Mouse (Mus musculus): ENCODE results near the gene H2-M10.2.

The H2-M10.2 gene

GRCm38 (mm10) chr17:36286390-36286789, at the start of gene H2-M10.2:
Gene H2-M10.2, minus strand, starts transcription at chr17:36286490.
- DNase-seq (ENCODE audit: low spot score) = no peak

DNA sequence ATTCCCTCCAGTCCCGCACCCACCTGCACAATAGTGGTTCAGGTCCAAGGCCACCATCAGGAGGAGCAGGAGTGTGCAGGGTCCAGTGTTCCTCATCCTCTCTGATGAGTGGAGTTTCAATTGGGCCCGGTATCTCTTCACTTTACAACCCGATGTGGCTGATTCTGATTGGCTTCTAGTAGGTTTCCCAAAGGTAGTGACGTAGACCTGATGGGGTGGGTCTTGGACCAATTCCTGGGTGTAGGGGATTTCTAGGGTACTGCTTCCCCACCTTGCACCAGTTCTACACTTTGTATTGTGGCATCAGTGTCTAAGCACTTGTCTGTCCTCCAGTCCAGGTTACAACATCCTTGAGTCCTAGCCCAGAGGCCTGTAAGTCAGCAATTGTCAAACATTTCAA, 39.8 kb upstream of the H2-M10.2 start, which contains the start of gene H2-M10.1:
Gene H2-M10.1 (minus strand): TSS at position 101 of the 400 bp plus-strand sequence.
- no peak for DNase-seq (ENCODE audit: low spot score)

GRCm38 (mm10) chr17:36315689-36316253, 29.5 kb upstream of the H2-M10.2 start:
- no peak for DNase-seq (ENCODE audit: low spot score)

DNA sequence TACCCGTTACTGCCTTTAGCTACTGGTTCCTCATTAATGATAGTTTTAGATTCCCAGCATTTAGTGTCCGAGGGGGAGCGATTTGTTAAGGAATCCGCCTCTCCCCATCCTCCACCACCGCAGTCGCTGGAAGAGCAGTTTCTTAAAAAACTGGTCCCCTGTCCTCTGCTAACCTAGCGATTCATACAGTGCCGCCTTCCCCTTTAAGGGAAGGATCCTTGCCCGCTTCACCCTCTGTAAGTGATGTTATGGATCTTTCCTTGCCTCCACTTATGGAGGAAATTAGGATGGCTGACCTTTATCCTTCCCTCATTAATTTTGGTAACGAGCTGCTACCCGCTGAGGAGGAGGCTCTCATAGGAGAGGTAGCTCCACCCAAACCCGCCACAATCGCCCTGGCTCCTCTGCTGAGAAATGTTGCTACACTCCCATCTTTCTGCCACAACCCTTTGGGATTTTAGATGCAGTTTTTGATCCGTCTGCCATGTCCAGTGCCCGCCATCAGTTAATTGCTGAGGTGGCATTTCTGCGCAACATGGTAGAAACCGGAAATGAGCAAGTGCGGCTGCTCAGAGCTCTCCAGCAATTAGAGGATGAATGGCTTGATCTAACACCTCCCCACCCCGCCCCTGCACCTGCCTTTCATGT, 28.9 kb upstream of the H2-M10.2 start:
- DNase-seq (ENCODE audit: low spot score) = peak; percentile 72

DNA sequence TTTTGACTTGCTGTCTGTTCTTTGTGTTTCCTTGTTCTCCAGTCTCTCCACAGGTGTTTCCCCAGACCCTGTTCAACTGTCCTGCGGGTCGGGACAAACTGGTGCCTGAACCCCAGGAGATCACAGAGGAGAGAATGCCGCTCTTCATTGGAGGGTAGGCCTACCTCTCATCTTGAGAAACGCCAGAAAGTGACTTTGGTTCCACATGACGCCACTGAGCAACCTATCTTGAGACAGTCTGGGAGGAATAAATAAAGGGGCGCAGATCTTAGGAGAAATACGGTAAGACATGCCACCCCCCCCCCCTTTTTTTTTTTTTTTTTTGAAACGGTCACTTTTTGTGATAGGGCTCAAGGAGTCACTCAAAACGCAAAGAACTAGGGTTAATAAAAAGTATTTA, 28.2 kb upstream of the H2-M10.2 start:
- peak; percentile 69 for DNase-seq (ENCODE audit: low spot score)

GRCm38 (mm10) chr17:36309293-36309692, 23.0 kb upstream of the H2-M10.2 start:
- DNase-seq (ENCODE audit: low spot score) = no peak

GRCm38 (mm10) chr17:36308855-36309254, 22.6 kb upstream of the H2-M10.2 start:
- DNase-seq (ENCODE audit: low spot score) = peak; percentile 73

GRCm38 (mm10) chr17:36281521-36282245, 4.6 kb downstream of the H2-M10.2 start:
- no peak for DNase-seq (ENCODE audit: low spot score)

DNA sequence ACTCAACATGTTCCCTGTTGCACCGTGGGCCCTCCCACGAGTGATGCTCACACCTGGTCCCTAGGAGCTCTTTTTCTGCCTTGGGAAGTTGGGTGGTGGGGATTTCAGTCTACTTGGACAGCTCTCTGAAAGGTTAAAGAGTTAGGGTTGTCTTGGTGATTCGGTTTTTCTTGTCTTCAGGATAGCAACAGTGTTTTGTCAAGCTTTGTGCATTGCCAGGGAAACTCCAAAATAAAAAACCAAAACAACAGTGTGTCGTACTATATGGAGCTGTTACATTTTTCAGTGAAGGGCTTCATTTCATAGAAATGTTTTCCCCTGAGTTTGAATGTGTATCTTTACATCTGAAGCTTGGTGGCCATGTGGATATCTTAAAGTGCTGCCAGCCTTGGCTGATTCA, 11.5 kb downstream of the H2-M10.2 start:
- no peak for DNase-seq (ENCODE audit: low spot score)

DNA sequence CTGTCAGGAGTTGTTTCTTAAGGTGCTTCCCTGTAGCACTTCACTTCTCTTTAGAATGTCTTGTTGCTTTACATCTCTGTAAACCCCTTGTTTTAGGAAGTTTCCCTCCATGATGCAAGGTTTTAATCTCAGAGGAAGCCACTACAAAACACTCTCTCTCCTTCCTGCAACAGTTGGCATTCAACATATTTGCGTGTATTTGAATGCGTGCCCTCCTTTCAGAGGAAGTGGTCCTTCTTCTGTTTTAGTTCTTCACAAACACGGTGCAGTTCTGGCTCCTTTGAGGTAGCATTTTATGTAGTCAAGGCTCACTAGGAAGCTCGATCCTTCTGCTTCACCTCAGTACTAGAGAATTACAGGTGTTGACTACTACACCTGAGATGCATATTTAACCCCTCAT, 12.5 kb downstream of the H2-M10.2 start:
- no peak for DNase-seq (ENCODE audit: low spot score)

DNA sequence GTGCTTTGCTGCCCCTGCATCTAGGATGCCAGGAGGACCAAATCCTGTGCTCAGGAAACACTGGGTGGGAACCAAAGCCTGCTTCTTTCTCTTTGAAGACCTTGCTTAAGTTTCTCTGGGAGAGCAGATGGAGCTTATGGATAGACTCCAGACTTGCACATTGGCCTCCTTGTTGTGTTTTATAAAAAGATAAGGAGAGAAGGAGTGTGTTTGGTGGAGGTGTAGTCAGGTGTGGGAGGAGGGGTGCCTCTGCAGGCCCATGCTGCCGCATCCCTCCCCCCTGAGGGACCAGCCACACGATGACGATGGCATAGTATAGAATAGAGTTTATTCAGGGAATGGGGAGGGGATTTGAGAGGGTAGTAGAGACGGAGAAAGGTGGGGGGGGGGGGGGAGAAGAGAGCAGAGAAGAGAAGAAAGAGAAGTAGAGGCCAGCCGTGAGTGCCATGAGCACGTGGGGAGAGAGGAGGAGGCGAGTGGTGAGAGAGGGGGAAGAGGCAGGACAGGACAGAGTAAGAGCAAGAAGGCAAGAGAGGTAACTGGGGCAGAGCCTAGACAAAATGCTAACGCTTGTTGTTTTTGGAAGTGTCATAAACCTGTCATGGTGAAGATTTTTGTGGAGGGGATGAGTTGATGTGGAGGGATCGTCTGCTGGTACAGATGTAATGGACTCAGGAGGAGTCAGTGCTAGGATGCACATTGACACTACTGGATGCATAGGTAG, 13.5 kb downstream of the H2-M10.2 start:
- DNase-seq (ENCODE audit: low spot score) = no peak

- peak; percentile 81 for DNase-seq (ENCODE audit: low spot score)
Measured at GRCm38 (mm10) chr17:36271586-36272256, 14.6 kb downstream of the H2-M10.2 start, which contains the start of gene Trim39. Gene Trim39, minus strand, starts transcription at chr17:36272247.

GRCm38 (mm10) chr17:36270956-36271585, 15.2 kb downstream of the H2-M10.2 start:
- DNase-seq (ENCODE audit: low spot score) = peak; percentile 85

DNA sequence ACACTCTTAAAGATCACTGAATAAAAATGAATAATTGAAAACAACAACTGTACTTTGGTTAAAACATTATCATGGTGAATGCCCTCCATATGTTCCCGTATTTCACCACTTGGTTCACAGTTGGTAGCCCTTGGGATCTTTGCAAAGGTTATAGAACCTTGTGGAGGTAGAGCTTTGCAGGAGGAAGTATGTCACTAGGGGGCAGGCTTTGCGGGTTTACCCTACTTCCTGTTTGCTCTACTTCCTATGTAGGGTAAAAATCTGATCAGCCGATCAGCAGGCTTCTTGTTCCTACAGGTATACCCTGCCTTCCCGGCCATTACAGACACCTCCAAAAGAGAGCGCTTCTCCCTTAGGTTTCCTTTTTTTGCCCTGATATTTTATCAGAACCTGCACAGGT, 20.5 kb downstream of the H2-M10.2 start:
- peak; percentile 30 for DNase-seq (ENCODE audit: low spot score)

DNA sequence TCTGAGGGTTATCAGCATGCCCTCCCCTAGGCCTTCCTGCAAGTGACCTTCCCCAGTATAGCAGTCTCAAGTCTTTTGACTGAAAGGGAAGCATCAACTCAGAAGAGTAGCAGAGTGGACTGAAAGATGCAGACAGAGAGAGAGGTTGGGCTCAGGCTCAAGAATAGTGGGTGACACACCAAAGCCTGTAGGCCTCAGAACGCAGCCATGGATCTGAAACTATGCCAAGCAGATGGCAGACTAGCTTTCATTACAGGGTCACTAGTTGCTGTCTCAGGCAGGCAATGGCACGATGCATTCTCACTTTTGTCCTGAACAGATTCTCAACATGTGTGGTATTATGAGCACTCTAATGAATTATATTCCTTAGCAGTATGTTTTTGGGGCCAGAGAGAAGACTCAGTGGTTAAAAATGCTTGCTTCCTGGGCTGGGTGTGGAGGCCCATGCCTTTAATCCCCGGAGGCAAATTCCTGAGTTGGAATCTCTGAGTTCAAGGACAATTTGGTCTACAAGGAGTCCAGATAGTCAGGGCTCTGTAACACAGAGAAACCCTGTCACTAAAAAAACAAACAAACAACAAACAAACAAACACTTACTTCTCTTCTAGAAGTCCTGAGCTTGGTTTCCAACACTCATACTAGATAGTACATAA, 21.9 kb downstream of the H2-M10.2 start:
- no peak for DNase-seq (ENCODE audit: low spot score)

GRCm38 (mm10) chr17:36261511-36262166, 24.7 kb downstream of the H2-M10.2 start:
- no peak for DNase-seq (ENCODE audit: low spot score)

DNA sequence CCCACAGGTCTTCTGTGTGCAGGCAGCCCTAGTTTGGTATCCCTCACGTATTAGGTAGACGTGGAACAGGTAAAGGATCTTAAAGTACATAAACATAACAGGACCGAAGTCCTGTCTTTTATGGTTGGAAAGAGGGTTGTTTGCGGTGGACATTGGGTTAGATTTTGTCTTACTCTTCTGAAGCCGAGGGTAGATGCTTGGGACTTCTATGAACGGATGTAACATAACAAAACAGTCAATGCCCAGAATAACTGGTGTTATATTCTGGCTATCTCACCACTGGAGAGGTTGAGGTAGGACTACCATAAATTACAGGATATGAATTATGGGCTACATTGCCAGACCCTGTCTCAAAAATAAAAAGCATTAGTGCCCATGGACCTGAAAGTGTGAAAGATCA, 28.3 kb downstream of the H2-M10.2 start, which contains the start of gene Rpp21:
Gene Rpp21 (minus strand): TSS at position 101 of the 400 bp plus-strand sequence.
- DNase-seq (ENCODE audit: low spot score) = no peak

DNA sequence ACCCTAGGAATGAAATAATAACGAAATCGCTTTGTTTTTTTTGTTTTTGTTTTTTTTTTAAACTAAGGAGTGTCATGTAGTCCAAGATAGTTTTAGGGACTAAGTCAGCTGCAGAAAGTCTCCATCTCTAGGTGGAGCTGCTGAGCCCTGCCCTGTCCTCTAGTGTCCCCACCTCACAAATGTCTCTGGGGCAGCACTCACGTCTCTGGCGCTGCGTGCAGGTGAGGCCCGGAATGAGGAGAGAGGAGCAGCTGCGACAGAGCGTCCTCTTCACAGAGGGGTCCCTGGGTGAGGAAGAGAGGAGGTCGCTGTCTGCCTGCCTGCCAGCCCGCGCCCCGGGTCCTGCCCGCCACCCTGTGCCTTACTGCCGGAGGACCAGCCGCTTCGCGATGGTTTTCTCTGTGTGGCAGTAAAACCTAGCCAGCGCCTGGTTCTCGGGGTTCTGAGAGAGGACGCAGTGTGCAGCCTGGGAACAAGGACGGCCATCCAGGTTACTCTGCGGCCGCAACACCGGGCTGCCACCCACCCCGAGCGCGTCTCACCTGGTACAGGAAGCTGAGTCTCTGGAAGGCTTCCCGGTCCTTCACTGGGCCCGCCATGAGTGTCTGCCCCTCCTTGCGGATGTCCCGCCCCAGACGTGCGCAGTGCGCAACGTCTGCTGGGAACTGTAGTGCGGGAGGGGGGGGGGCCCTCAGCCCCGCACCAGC, 28.9 kb downstream of the H2-M10.2 start:
- DNase-seq (ENCODE audit: low spot score) = peak; percentile 74

DNA sequence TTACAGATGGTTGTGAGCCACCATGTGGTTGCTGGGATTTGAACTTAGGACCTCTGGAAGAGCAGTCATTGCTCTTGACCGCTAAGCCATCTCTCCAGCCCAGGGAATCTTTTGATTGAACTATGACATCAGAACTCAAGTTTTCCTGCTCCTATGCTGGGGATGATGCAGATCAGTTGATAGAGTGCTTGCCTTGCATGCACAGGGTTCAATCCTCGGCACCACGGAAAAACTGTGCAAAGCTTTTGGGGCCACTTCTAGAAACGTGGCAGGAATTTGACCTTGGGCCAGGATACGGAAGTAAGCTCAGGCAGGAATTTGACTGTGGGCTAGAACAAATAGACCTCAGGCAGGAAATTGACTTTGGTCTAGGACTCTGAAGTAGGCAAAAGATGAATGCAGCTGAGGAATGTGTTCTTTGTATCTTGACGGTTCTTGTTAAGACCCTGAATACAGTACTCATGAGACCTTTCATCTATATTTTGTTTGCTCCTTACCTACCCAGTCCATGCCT, 33.1 kb downstream of the H2-M10.2 start:
- no peak for DNase-seq (ENCODE audit: low spot score)

Measured in retina, embryonic 14.5 days (tissue).